Mouse (Mus musculus): Measurements from ENCODE around the gene Rbbp4. TPM values are rescaled to one million over a fixed set of nuclear protein-coding genes. Genes with fewer than 3 reads are reported as not detected.

Gene Rbbp4
- polyA plus RNA-seq, 1 experiment from 2014 or later = 430 TPM

- Histone ChIP-seq H3K9me3 (replicated peaks) (no peaks in the 10 kb centered on the region), H3K27me3 (no peaks in the 10 kb centered on the region), H3K4me1 (peaks cover 14% of the 10 kb centered on the region), H3K36me3 (no peaks in the 10 kb centered on the region), H3K9ac (no peak overlapping the region), H3K4me2 (no peak overlapping the region), H3K27ac (no peak overlapping the region), H3K4me3 (replicated peaks) (no peak overlapping the region)
- no peak for ATAC-seq (replicated peaks; ENCODE audit: low FRiP score)
- WGBS = 83% methylated on average over 5 of the region's 5 CpGs
Measured at GRCm38 (mm10) chr4:129266821-129267220, 68.3 kb downstream of the Rbbp4 start.

GRCm38 (mm10) chr4:129266191-129266590, 69.0 kb downstream of the Rbbp4 start:
- Histone ChIP-seq H3K9me3 (replicated peaks) (no peaks in the 10 kb centered on the region), H3K9ac (no peak overlapping the region), H3K4me1 (peaks cover 16% of the 10 kb centered on the region), H3K27me3 (no peaks in the 10 kb centered on the region), H3K36me3 (no peaks in the 10 kb centered on the region), H3K4me3 (replicated peaks) (no peak overlapping the region), H3K27ac (no peak overlapping the region), H3K4me2 (no peak overlapping the region)
- 75% methylated on average over 4 of the region's 4 CpGs for WGBS
- no peak for ATAC-seq (replicated peaks; ENCODE audit: low FRiP score)

- Histone ChIP-seq H3K9me3 (replicated peaks) (no peaks in the 10 kb centered on the region), H3K27me3 (no peaks in the 10 kb centered on the region), H3K4me1 (peaks cover 31% of the 10 kb centered on the region), H3K36me3 (no peaks in the 10 kb centered on the region), H3K4me3 (replicated peaks) (no peak overlapping the region), H3K9ac (no peak overlapping the region), H3K27ac (peak overlapping the region; percentile 63), H3K4me2 (peak overlapping the region; percentile 42)
- ATAC-seq (replicated peaks; ENCODE audit: low FRiP score) = peak; percentile 87
- 22% methylated on average over 19 of the region's 19 CpGs for WGBS
Measured at GRCm38 (mm10) chr4:129263225-129264021, 71.7 kb downstream of the Rbbp4 start.

GRCm38 (mm10) chr4:129261196-129261595, 74.0 kb downstream of the Rbbp4 start, which contains the start of gene C77080:
Gene C77080 (minus strand): TSS chr4:129261404.
- Histone ChIP-seq H3K9me3 (replicated peaks) (no peaks in the 10 kb centered on the region), H3K27me3 (no peaks in the 10 kb centered on the region), H3K4me3 (replicated peaks) (no peak within 1 kb of the TSS), H3K4me1 (peaks cover 44% of the 10 kb centered on the region), H3K27ac (peak within 1 kb of the TSS; percentile 7; the same call in 1 of the 2 replicates), H3K36me3 (no peaks in the 10 kb centered on the region), H3K4me2 (no peak within 1 kb of the TSS), H3K9ac (0 out of 2 replicates have a peak within 1 kb of the TSS, but pooled peaks have one; percentile 7)
- 32% methylated on average over 2 of the region's 4 CpGs for WGBS
- no peak for ATAC-seq (replicated peaks; ENCODE audit: low FRiP score)

- no peaks in the 10 kb centered on the region for H3K36me3 ChIP-seq
- no peak overlapping the region for H3K4me3 ChIP-seq (replicated peaks)
- ATAC-seq (replicated peaks; ENCODE audit: low FRiP score) = no peak
- peaks cover 48% of the 10 kb centered on the region for H3K4me1 ChIP-seq
- peak overlapping the region; percentile 7; the same call in 1 of the 2 replicates for H3K27ac ChIP-seq
- no peaks in the 10 kb centered on the region for H3K9me3 ChIP-seq (replicated peaks)
- H3K4me2 ChIP-seq = no peak overlapping the region
- 0 out of 2 replicates have a peak overlapping the region, but pooled peaks have one; percentile 7 for H3K9ac ChIP-seq
- 25% methylated on average over 6 of the region's 6 CpGs for WGBS
- no peaks in the 10 kb centered on the region for H3K27me3 ChIP-seq
Measured at GRCm38 (mm10) chr4:129260678-129261077, 74.5 kb downstream of the Rbbp4 start.

GRCm38 (mm10) chr4:129259101-129259500, 76.1 kb downstream of the Rbbp4 start:
- Histone ChIP-seq H3K27me3 (no peaks in the 10 kb centered on the region), H3K4me3 (replicated peaks) (no peak overlapping the region), H3K4me1 (peaks cover 48% of the 10 kb centered on the region), H3K9me3 (replicated peaks) (no peaks in the 10 kb centered on the region), H3K36me3 (no peaks in the 10 kb centered on the region), H3K9ac (no peak overlapping the region), H3K27ac (no peak overlapping the region), H3K4me2 (no peak overlapping the region)
- WGBS = 70% methylated on average over 4 of the region's 4 CpGs
- no peak for ATAC-seq (replicated peaks; ENCODE audit: low FRiP score)

Small RNA genes lying within 50 kb of the gene (microRNA-seq; reads per million reads assigned to microRNA genes)
- gene Gm22994 = not detected

Other genes with a start within 250 kb of the Rbbp4 start
- 9.2 TPM in 2 replicates for gene Tmem54, start 229.8 kb downstream of the Rbbp4 start, polyA plus RNA-seq (2015; fragmentation: Nextera tagmentation; extraction: Ambion mirVana)
- 2.0 and 2.8 TPM in 2 replicates for gene Hpca, start 213.3 kb downstream of the Rbbp4 start, polyA plus RNA-seq (2015; fragmentation: Nextera tagmentation; extraction: Ambion mirVana)
- gene Fndc5, start 198.4 kb downstream of the Rbbp4 start, polyA plus RNA-seq (2015; fragmentation: Nextera tagmentation; extraction: Ambion mirVana) = 5.1 and 5.5 TPM in 2 replicates
- gene S100pbp, start 145.6 kb downstream of the Rbbp4 start, polyA plus RNA-seq (2015; fragmentation: Nextera tagmentation; extraction: Ambion mirVana) = 24.3 and 25.9 TPM in 2 replicates
- gene Yars, start 145.6 kb downstream of the Rbbp4 start, polyA plus RNA-seq (2015; fragmentation: Nextera tagmentation; extraction: Ambion mirVana) = 81.3 and 87.4 TPM in 2 replicates
- gene C77080, start 74.0 kb downstream of the Rbbp4 start, polyA plus RNA-seq (2015; fragmentation: Nextera tagmentation; extraction: Ambion mirVana) = 8.3 and 9.1 TPM in 2 replicates
- 1.1 and 1.6 TPM in 2 replicates for gene Sync, start 47.8 kb downstream of the Rbbp4 start, polyA plus RNA-seq (2015; fragmentation: Nextera tagmentation; extraction: Ambion mirVana)
- 46.9 and 47.5 TPM in 2 replicates for gene Zbtb8os, start 325 bp upstream of the Rbbp4 start, polyA plus RNA-seq (2015; fragmentation: Nextera tagmentation; extraction: Ambion mirVana)
- gene Zbtb8a, start 42.7 kb upstream of the Rbbp4 start, polyA plus RNA-seq (2015; fragmentation: Nextera tagmentation; extraction: Ambion mirVana) = 15.7 and 18.0 TPM in 2 replicates
- gene Zbtb8b, start 105.5 kb upstream of the Rbbp4 start, polyA plus RNA-seq (2015; fragmentation: Nextera tagmentation; extraction: Ambion mirVana) = 4.1 and 4.9 TPM in 2 replicates
- gene Bsdc1, start 126.2 kb upstream of the Rbbp4 start, polyA plus RNA-seq (2015; fragmentation: Nextera tagmentation; extraction: Ambion mirVana) = 26.4 and 28.8 TPM in 2 replicates
- not detected in 2 replicates for gene Tssk3, start 155.7 kb upstream of the Rbbp4 start, polyA plus RNA-seq (2015; fragmentation: Nextera tagmentation; extraction: Ambion mirVana)
- not detected in 2 replicates for gene Fam229a, start 155.8 kb upstream of the Rbbp4 start, polyA plus RNA-seq (2015; fragmentation: Nextera tagmentation; extraction: Ambion mirVana)
- gene Marcksl1, start 178.2 kb upstream of the Rbbp4 start, polyA plus RNA-seq (2015; fragmentation: Nextera tagmentation; extraction: Ambion mirVana) = 881 and 886 TPM in 2 replicates
- 264 and 274 TPM in 2 replicates for gene Hdac1, start 207.3 kb upstream of the Rbbp4 start, polyA plus RNA-seq (2015; fragmentation: Nextera tagmentation; extraction: Ambion mirVana)
- 11.3 and 11.4 TPM in 2 replicates for gene Lck, start 238.3 kb upstream of the Rbbp4 start, polyA plus RNA-seq (2015; fragmentation: Nextera tagmentation; extraction: Ambion mirVana)
- 27.8 and 29.1 TPM in 2 replicates for gene Fam167b, start 243.2 kb upstream of the Rbbp4 start, polyA plus RNA-seq (2015; fragmentation: Nextera tagmentation; extraction: Ambion mirVana)